Mouse (Mus musculus): Measurements from ENCODE around the gene Mbl1. TPM values are rescaled to one million over a fixed set of nuclear protein-coding genes. Genes with fewer than 3 reads are reported as not detected.

Gene Mbl1
- total RNA-seq, 4 experiments from 2014 or later: not detected

DNA sequence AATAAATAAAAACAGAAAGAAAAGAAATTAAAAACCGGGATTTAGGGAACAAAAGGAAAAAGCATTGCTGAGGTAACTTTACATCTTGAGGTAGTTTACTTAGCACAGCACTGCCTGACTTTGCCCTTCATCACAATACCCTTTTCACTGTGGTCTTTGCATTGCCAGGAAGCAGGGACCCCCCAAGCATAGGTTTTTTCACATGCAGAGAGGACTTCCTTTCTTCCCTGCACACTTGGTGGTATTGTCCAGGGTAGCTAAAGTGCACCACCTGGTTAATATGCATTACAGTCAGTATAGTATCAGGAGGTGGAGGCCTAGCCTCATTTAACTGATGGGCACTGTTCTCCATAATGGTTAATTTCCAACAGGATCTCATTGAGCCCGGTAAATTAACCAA, 38.2 kb downstream of the Mbl1 start:
- no peak for DNase-seq (ENCODE audit: low spot score in 2 of 2)

DNA sequence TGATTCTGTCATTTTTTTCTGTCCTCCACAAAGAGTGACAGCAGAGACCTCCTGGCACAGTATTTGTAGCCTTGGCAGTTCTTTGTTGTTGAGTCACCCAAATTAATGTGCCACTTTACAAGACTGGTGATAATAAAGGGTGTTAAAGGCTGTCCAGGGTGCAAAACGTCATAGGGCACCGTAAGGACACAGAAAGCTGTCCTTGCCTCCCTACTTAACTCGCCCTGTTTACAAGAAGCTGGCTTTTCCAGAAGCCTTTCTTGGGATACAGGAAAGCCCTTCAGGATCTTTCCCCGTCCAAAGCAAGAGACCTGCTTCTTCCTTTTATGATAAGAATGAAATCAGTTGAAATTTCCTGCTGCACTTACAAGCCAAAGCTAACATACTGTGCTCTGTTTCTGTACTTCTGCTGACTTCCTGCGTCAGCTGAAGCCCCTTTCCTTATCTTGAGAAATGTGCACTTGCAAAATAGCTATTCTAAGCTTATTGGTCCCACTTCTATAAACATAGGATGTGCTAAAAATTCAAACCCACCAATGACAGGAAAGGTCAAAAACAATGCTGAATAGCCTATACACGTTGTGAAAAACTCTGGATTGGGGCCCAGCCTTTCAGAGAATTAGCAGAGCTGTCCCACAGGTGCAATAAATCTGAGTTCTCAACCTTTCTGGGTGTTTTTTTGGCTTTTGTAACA, 46.9 kb downstream of the Mbl1 start:
- no peak for DNase-seq (ENCODE audit: low spot score in 2 of 2)

Other genes with a start within 250 kb of the Mbl1 start
- 10 to 100 TPM; 33.0 to 45.1 (median 38.3) TPM for gene Tspan14, start 184.7 kb upstream of the Mbl1 start, total RNA-seq (2022)
- 100 to 1,000 TPM; 135 to 159 (median 145) TPM for gene Fam213a, start 137.7 kb upstream of the Mbl1 start, total RNA-seq (2022)
- 1 to 10 TPM in 2 of 4 experiments, under 1 TPM in 2; 0.84 to 1.8 (median 1.1) TPM for gene Dydc2, start 82.2 kb upstream of the Mbl1 start, total RNA-seq (2022)
- not detected for gene Dydc1, start 78.5 kb upstream of the Mbl1 start, total RNA-seq (2022)
- under 1 TPM in 1 of 4 experiments, not detected in 3; 0.12 TPM for gene Mat1a, start 46.4 kb upstream of the Mbl1 start, total RNA-seq (2022)
- not detected for gene Sftpa1, start 19.7 kb upstream of the Mbl1 start, total RNA-seq (2022)
- not detected for gene Sftpd, start 33.7 kb downstream of the Mbl1 start, total RNA-seq (2022)
- not detected for gene Gm2832, start 127.3 kb downstream of the Mbl1 start, total RNA-seq (2022)
- gene Gm5798, start 197.2 kb downstream of the Mbl1 start, total RNA-seq (2022): not detected
- not detected for gene Gm7945, start 234.9 kb downstream of the Mbl1 start, total RNA-seq (2022)